Mouse (Mus musculus) embryonic facial prominence, embryonic 15.5 days (tissue): ENCODE measurements around the gene Il6ra. TPM values are rescaled to one million over a fixed set of nuclear protein-coding genes. Genes with fewer than 3 reads are reported as not detected.

Experiments used
- ATAC-seq: fragments of 200-750 bp; cut with Nextera tagmentation; 2 replicates; pipeline ENCODE4 v1.8.0; 2017; ENCODE audit warnings: low read depth, moderate TSS enrichment; ENCODE audit not compliant: insufficient number of reproducible peaks, low FRiP score, low TSS enrichment
- H3K27ac ChIP-seq: fragments of 300-500 bp; sonication (generic); replicated peaks from 2 replicates; pipeline ENCODE4 v1.5.1; 2015; ENCODE audit warnings: mild to moderate bottlenecking, inconsistent platforms
- H3K27me3 ChIP-seq: fragments of 300-500 bp; sonication (generic); 2 replicates; pipeline ENCODE4 v1.6.1; 2015; ENCODE audit warnings: inconsistent platforms
- H3K36me3 ChIP-seq: fragments of 300-500 bp; sonication (generic); 2 replicates; pipeline ENCODE4 v1.6.1; 2015; ENCODE audit warnings: mild to moderate bottlenecking, inconsistent platforms
- H3K4me1 ChIP-seq: fragments of 300-500 bp; sonication (generic); 2 replicates; pipeline ENCODE4 v1.6.1; 2015; ENCODE audit warnings: inconsistent platforms
- H3K4me2 ChIP-seq: fragments of 300-500 bp; sonication (generic); replicated peaks from 2 replicates; pipeline ENCODE4 v1.6.1; 2015; ENCODE audit warnings: mild to moderate bottlenecking, inconsistent platforms
- H3K4me3 ChIP-seq: fragments of 300-500 bp; sonication (generic); replicated peaks from 2 replicates; pipeline ENCODE4 v1.5.1; 2015; ENCODE audit warnings: mild to moderate bottlenecking, inconsistent platforms
- H3K9ac ChIP-seq: fragments of 300-500 bp; sonication (generic); 2 replicates; pipeline ENCODE4 v1.6.1; 2015; ENCODE audit warnings: inconsistent platforms
- H3K9me3 ChIP-seq: fragments of 300-500 bp; sonication (generic); replicated peaks from 2 replicates; pipeline ENCODE4 v1.6.1; 2016; ENCODE audit warnings: inconsistent platforms
- WGBS: fragments of 180-500 bp; shearing (Covaris S2); methylation state at CpG from one replicate; pipeline ENCODE4 v1.1.7; 2015; 5-methylcytosine and 5-hydroxymethylcytosine counted together
- polyA plus RNA-seq: library from polyadenylated mRNA; unstranded; fragments of >200 nt; fragmentation: Nextera tagmentation; extraction: Ambion mirVana; gene quantifications from 2 replicates; pipeline ENCODE4 v1.2.1, GENCODE M21; 2015

Gene Il6ra
- polyA plus RNA-seq, 1 experiment from 2014 or later = 3.4 TPM

- ATAC-seq = no peak
- no peaks in the 10 kb centered on the region for H3K27me3 ChIP-seq
- 64% methylated on average over 4 of the region's 4 CpGs for WGBS
- no peak overlapping the region for H3K27ac ChIP-seq
- no peaks in the 10 kb centered on the region for H3K9me3 ChIP-seq
- no peaks in the 10 kb centered on the region for H3K36me3 ChIP-seq
- no peak overlapping the region for H3K4me3 ChIP-seq
- H3K9ac ChIP-seq = no peak overlapping the region
- no peak overlapping the region for H3K4me2 ChIP-seq
- no peaks in the 10 kb centered on the region for H3K4me1 ChIP-seq
Measured at GRCm38 (mm10) chr3:89817056-89817455, 95.9 kb downstream of the Il6ra start.

Other genes with a start within 250 kb of the Il6ra start
- gene Adar, start 198.2 kb downstream of the Il6ra start, polyA plus RNA-seq = 10.0 and 11.5 TPM in 2 replicates
- 0.74 and 0.89 TPM in 2 replicates for gene Chrnb2, start 148.6 kb downstream of the Il6ra start, polyA plus RNA-seq
- 12.0 and 13.4 TPM in 2 replicates for gene Ube2q1, start 139.6 kb downstream of the Il6ra start, polyA plus RNA-seq
- gene She, start 81.8 kb downstream of the Il6ra start, polyA plus RNA-seq = 3.5 and 4.0 TPM in 2 replicates
- 19.0 and 19.3 TPM in 2 replicates for gene Atp8b2, start 50.3 kb upstream of the Il6ra start, polyA plus RNA-seq
- 145 and 152 TPM in 2 replicates for gene Hax1, start 85.6 kb upstream of the Il6ra start, polyA plus RNA-seq
- gene 4933434E20Rik, start 138.4 kb upstream of the Il6ra start, polyA plus RNA-seq = 132 and 149 TPM in 2 replicates
- 175 and 176 TPM in 2 replicates for gene Ubap2l, start 139.4 kb upstream of the Il6ra start, polyA plus RNA-seq
- 439 and 441 TPM in 2 replicates for gene Tpm3, start 159.5 kb upstream of the Il6ra start, polyA plus RNA-seq
- gene Nup210l, start 190.9 kb upstream of the Il6ra start, polyA plus RNA-seq = 0.36 and 0.42 TPM in 2 replicates